Mouse (Mus musculus) embryonic facial prominence, embryonic 12.5 days (tissue): ENCODE data around the gene Erich2. TPM values are rescaled to one million over a fixed set of nuclear protein-coding genes. Genes with fewer than 3 reads are reported as not detected.
A peak's percentile ranks its signal among the peaks of the same experiment; 100 is the strongest.

Experiments used
- ATAC-seq: fragments of 200-750 bp; cut with Nextera tagmentation; 2 replicates; pipeline ENCODE4 v1.8.0; 2017; ENCODE audit not compliant: insufficient number of reproducible peaks, insufficient read depth, low FRiP score, low TSS enrichment
- H3K27ac ChIP-seq: fragments of 300-500 bp; sonication (generic); 2 replicates; pipeline ENCODE4 v1.5.1; 2016; ENCODE audit warnings: mild to moderate bottlenecking
- H3K27me3 ChIP-seq: fragments of 300-500 bp; sonication (generic); 2 replicates; pipeline ENCODE4 v1.6.1; 2016; ENCODE audit warnings: mild to moderate bottlenecking, moderate library complexity
- H3K36me3 ChIP-seq: fragments of 300-500 bp; sonication (generic); 2 replicates; pipeline ENCODE4 v1.6.1; 2016; ENCODE audit warnings: mild to moderate bottlenecking
- H3K4me1 ChIP-seq: fragments of 300-500 bp; sonication (generic); 2 replicates; pipeline ENCODE4 v1.6.1; 2016
- H3K4me2 ChIP-seq: fragments of 300-500 bp; sonication (generic); replicated peaks from 2 replicates; pipeline ENCODE4 v1.6.1; 2016; ENCODE audit warnings: mild to moderate bottlenecking, moderate library complexity
- H3K4me3 ChIP-seq: fragments of 300-500 bp; sonication (generic); 2 replicates; pipeline ENCODE4 v1.5.1; 2016; ENCODE audit warnings: mild to moderate bottlenecking
- H3K9ac ChIP-seq: fragments of 300-500 bp; sonication (generic); 2 replicates; pipeline ENCODE4 v1.6.1; 2016; ENCODE audit warnings: mild to moderate bottlenecking, moderate library complexity
- H3K9me3 ChIP-seq: fragments of 300-500 bp; sonication (generic); 2 replicates; pipeline ENCODE4 v1.6.1; 2016; ENCODE audit warnings: mild to moderate bottlenecking, moderate library complexity
- WGBS: fragments of 180-500 bp; shearing (Covaris S2); methylation state at CpG from one replicate; pipeline ENCODE4 v1.1.7; 2016; 5-methylcytosine and 5-hydroxymethylcytosine counted together
- polyA plus RNA-seq: library from polyadenylated mRNA; unstranded; fragments of >200 nt; fragmentation: Nextera tagmentation; extraction: Ambion mirVana; gene quantifications from 2 replicates; pipeline ENCODE4 v1.2.1, GENCODE M21; 2016

The Erich2 gene
- polyA plus RNA-seq, 1 experiment from 2014 or later: 2.4 TPM

DNA sequence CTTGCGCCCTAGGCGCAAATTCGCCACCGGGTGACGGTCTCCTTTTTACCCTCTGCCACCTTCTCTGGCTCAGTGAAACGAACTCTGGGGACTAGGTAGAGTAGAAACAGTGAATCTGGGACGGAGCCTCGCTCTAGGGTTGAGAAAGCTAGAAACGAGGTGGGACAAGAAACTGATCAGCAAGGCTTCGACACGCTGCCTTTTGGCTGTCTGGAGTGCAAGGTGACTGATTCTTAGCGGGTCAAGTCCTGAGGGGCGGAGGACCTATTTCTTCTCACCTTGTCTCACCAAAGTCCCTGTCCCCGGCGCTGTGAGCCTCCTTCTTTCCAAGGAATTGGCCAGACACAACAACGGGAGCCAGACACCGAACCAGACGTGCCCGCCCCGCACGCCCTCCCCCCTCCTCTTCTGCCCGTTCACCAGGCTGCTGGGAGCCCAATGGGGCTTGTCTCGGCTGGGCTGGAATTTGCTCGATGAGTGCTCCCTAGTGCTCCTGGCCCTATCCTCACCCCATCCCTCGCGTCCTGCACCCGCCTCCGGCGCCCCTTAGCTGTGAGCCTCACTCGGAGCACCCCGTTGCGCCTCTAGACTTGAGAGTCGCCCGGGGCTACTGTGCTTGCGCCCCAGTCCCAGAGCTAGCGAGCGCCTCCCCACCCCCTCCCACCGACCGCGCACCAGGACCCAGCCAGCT, 54.5 kb downstream of the Erich2 start:
- ATAC-seq: no peak
- 1% methylated on average over 40 of the region's 40 CpGs for WGBS
- Histone ChIP-seq H3K4me2 (peak overlapping the region; percentile 44), H3K4me3 (peak overlapping the region; percentile 28), H3K9me3 (no peaks in the 10 kb centered on the region), H3K27ac (no peak overlapping the region), H3K4me1 (peaks cover 51% of the 10 kb centered on the region), H3K27me3 (peaks cover 97% of the 10 kb centered on the region), H3K36me3 (no peaks in the 10 kb centered on the region), H3K9ac (no peak overlapping the region; the same call in none of the 2 replicates)

DNA sequence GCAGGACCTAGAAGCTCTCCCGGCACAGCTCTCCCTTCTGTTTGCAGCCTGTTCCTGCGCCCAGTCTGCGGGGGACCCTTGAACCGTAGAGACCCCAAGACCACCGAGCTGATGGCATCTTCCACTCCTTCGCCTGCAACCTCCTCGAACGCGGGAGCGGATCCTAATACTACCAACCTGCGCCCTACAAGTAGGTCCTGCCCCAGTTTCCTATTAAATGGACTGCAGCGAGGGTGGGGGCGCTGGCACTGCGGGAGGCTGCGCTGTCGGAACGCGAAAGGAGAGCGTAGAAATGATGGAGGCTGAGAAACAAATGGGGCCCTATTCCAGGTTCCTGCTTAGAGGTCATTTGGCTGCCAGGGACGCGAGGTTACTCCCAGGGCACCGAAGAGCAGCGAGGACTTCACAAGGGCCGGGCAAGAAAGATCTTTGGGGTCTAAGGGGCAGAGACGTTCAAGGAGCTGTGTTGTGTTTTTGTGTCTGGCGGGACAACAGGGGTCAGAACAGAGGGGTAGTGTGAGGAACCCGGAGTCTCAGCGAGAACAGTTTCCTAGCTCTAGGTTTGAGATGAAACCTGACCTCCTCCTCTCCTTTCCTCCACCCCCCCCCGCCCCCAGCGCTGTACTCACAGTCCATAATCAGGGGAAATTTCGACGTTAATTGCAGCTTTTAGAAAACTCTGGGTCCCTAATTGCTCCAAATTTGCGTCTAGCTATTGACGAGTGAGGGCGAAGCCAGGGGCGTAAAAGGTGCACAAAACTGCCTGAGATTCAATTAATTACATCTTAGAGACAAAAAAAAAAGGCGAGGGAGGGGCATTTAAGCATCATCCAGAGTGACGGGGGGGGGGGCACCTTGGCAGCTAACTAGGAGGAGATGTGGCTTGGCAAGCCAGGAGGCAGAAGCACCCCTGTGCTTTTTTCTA, 55.4 kb downstream of the Erich2 start:
- H3K4me2 ChIP-seq: peak overlapping the region; percentile 44
- peaks cover 58% of the 10 kb centered on the region for H3K4me1 ChIP-seq
- no peak overlapping the region; the same call in 1 of the 2 replicates for H3K9ac ChIP-seq
- no peak for ATAC-seq
- WGBS: 1% methylated on average over 38 of the region's 38 CpGs
- no peak overlapping the region for H3K27ac ChIP-seq
- H3K4me3 ChIP-seq: peak overlapping the region; percentile 28
- H3K36me3 ChIP-seq: no peaks in the 10 kb centered on the region
- no peaks in the 10 kb centered on the region for H3K9me3 ChIP-seq
- H3K27me3 ChIP-seq: peaks cover 98% of the 10 kb centered on the region

DNA sequence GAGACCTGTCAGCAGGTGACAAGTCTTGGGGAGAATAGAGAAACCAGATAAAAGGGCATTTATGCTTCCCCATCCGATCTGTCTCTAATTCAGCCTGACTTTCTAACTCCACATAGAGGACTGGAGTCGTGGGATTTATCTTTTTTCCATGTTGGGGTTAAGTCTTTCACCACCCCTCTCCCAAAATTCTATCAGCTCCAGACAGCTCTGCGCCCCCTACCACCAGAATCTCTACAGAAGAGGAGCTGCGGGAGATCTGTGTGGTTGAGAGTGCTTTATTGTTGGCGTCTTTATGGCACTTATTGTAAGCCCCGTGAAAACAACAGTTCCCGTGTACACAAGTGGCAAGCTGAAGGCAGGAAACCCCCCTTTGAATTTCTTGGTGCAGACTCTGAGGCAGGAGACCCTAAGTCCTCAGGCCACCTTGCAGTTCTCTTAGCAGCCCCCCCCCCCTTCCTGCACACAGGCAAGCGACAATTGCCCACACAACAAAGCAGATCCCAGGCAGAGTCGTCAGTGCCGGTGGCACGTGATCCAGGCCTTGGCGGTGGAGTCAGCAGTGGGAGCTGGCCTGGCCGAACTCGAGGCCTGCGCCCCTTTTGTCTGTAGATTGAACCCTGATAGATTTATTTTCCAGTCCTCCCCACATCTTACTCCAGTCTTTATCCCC, 56.2 kb downstream of the Erich2 start:
- Histone ChIP-seq H3K9ac (no peak overlapping the region), H3K27ac (no peak overlapping the region), H3K27me3 (peaks cover 98% of the 10 kb centered on the region), H3K4me3 (no peak overlapping the region), H3K9me3 (no peaks in the 10 kb centered on the region), H3K4me1 (peaks cover 58% of the 10 kb centered on the region), H3K36me3 (no peaks in the 10 kb centered on the region), H3K4me2 (peak overlapping the region; percentile 0; the same call in 1 of the 2 replicates)
- WGBS: 4% methylated on average over 15 of the region's 15 CpGs
- no peak for ATAC-seq

DNA sequence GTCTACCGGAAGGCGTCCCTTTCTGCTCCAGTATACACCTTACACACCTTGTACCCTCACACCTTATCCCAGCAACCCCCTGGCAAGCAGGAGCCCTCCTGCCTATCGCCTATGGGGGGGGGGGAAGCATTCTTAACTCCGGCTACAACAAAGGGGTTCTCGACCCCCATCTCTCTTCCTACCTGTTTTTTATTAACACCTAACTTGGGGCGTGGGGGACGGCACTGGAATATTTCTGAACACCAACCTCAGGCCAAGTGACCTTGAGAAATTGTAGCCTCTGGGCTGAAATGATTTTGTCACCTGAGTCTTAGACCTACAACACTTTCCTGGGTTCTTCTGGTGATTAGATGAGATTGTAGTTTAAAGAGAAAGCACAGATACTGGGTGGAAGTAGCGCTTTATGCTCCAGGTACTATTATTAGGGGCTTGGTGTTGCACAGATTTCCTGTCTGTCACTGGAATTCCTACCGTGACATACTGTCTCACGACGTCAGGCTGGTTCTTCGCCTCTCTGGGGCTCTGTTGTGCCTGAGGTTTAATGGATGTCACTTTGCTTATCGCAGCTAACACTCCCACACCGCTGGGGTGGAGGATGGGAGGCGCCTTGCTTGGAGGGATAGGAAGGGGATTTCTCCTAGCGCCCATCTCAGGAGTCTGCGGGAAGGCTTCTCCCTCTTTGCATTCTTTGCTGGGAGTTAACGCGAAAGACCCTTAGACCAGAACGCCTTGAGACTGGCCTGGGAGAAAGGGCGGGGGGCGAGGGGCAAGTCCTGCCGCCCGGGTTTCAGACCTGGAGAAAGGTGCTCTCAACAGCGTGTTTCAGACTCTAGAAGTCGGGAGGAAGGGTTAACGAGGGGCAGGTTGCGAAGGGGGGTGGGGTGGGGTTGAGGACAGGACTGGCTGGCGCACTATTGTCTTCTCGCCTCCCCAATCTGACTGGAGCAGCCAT, 57.3 kb downstream of the Erich2 start:
- Histone ChIP-seq H3K9me3 (no peaks in the 10 kb centered on the region), H3K36me3 (no peaks in the 10 kb centered on the region), H3K9ac (no peak overlapping the region), H3K27me3 (peaks cover 97% of the 10 kb centered on the region), H3K4me2 (peak overlapping the region; percentile 30), H3K4me1 (peaks cover 58% of the 10 kb centered on the region), H3K4me3 (0 out of 2 replicates have a peak overlapping the region, but pooled peaks have one; percentile 4), H3K27ac (no peak overlapping the region)
- ATAC-seq: no peak
- 2% methylated on average over 30 of the region's 30 CpGs for WGBS

DNA sequence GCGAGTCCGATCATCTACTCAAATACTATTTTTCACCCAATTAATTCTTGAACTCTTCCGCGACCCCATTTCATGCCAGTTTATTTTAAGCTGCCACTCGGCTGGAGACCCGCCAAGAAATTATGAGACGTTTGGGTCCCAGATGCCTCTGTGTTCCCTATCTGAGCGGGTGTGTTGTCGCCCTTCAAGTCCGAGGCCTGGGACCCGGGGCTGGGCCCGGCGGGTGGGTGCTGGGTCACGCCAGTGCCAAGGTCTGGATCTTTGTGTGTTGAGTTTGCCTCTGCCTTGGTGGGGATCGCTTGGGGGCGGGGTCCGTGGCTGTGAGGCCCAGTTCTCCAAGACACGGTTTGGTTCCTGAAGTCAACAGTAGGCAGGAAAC, 58.0 kb downstream of the Erich2 start:
- Histone ChIP-seq H3K36me3 (no peaks in the 10 kb centered on the region), H3K4me1 (peaks cover 53% of the 10 kb centered on the region), H3K4me2 (peak overlapping the region; percentile 30), H3K27ac (no peak overlapping the region), H3K27me3 (peaks cover 98% of the 10 kb centered on the region), H3K9ac (no peak overlapping the region), H3K9me3 (no peaks in the 10 kb centered on the region), H3K4me3 (0 out of 2 replicates have a peak overlapping the region, but pooled peaks have one; percentile 1)
- ATAC-seq: no peak
- WGBS: under 1% methylated on average over 18 of the region's 18 CpGs

DNA sequence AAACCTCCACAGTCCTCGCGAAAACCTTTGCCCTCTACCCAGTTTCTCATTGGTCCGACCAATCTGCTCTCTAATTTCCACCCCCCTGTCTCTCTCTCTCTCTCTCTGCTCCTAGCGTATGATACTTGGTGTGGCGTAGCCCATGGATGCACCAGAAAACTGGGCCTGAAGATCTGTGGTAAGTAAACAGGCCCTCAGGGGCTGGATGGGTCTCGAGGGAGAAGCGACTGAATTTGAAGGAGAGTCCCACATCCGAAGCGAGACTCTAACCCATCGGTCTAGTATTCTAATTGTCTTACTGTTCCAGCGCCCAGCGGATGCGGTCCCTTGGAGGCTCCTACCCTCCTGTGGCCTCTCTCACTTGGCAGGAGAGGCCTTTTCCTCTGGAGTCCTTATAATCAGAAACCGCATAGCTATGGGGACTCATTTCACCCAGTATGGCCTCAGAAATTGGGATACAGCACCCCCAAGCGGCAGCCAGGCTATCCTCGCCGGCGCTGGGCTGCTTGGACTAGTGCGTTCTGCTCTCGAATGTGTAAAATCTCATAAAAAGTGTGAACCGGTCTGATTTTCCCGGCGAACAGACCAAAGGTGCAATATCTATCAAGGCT, 58.6 kb downstream of the Erich2 start:
- Histone ChIP-seq H3K9ac (no peak overlapping the region), H3K27ac (no peak overlapping the region)
- no peak for ATAC-seq

DNA sequence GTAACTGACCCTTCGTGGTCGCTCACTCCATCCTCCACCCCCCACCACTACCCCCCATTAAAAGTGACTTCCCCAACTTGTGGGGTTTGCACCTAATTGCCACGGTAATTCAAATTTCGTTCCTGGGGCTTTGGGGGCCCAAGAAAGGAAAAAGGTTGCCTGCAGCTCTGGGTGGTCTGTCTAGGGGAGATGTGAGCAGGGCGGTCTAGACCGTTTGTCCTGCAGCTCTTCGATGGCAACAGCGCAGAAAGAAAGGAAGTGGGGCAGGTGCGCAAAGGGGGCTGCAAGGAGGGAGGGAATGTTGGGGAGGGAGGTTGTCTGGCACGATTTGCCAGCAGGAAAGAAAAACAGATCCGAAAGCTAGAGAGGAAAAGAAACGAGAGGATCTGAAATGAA, 59.1 kb downstream of the Erich2 start:
- Histone ChIP-seq H3K27ac (no peak overlapping the region), H3K4me2 (peak overlapping the region; percentile 49), H3K27me3 (peaks cover 99% of the 10 kb centered on the region), H3K9me3 (no peaks in the 10 kb centered on the region), H3K4me1 (peaks cover 45% of the 10 kb centered on the region), H3K36me3 (no peaks in the 10 kb centered on the region), H3K9ac (no peak overlapping the region), H3K4me3 (peak overlapping the region; percentile 23; the same call in 1 of the 2 replicates)
- under 1% methylated on average over 12 of the region's 12 CpGs for WGBS
- ATAC-seq: no peak

More for the DNA sequence above, 58.6 kb downstream of the Erich2 start:
- H3K27me3 ChIP-seq: peaks cover 99% of the 10 kb centered on the region
- 0 out of 2 replicates have a peak overlapping the region, but pooled peaks have one; percentile 23 for H3K4me3 ChIP-seq
- H3K36me3 ChIP-seq: no peaks in the 10 kb centered on the region
- WGBS: 3% methylated on average over 23 of the region's 23 CpGs
- H3K9me3 ChIP-seq: no peaks in the 10 kb centered on the region
- peak overlapping the region; percentile 30; the same call in 1 of the 2 replicates for H3K4me2 ChIP-seq
- peaks cover 49% of the 10 kb centered on the region for H3K4me1 ChIP-seq

DNA sequence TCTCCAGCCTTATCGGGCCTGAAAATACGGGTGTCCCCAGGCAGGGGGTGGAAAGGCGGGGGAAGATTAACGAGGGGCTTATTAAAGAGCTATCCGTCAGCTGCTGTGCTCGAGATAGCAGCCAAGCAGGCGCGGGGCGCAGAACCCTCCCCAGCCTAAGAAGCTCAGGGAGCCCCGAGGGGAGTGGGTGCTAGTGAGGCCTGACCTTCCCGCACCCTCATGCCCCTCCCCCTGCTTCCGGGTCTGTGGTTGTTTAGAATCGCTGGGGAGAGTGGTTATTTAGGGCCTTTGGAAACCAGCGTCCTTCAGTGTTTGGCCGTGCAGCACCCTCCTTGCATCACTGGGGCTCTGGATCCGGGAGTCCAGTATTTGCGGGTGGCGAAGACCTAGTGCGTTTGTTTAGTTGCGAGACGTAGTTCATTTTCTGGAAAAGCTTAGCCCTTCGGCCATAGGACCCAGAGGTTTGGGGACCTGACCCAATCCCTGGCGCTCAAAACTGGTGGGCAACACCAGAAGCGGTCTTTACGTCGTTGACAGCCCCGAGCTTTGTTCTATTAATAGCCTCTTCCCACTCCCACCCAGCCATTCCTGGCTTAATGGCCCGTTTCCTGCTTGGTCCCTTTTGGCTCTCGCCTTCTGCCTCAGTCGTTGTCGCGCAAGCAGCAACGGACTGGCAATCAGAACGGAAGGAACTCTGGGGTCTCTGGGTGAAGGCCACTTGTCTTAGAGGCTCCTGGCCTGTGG, 59.8 kb downstream of the Erich2 start:
- no peak overlapping the region for H3K27ac ChIP-seq
- peak overlapping the region; percentile 23 for H3K4me3 ChIP-seq
- H3K9me3 ChIP-seq: no peaks in the 10 kb centered on the region
- H3K4me1 ChIP-seq: peaks cover 38% of the 10 kb centered on the region
- WGBS: under 1% methylated on average over 34 of the region's 34 CpGs
- ATAC-seq: no peak
- 0 out of 2 replicates have a peak overlapping the region, but pooled peaks have one; percentile 20 for H3K9ac ChIP-seq
- peak overlapping the region; percentile 49 for H3K4me2 ChIP-seq
- no peaks in the 10 kb centered on the region for H3K36me3 ChIP-seq
- H3K27me3 ChIP-seq: peaks cover 97% of the 10 kb centered on the region

DNA sequence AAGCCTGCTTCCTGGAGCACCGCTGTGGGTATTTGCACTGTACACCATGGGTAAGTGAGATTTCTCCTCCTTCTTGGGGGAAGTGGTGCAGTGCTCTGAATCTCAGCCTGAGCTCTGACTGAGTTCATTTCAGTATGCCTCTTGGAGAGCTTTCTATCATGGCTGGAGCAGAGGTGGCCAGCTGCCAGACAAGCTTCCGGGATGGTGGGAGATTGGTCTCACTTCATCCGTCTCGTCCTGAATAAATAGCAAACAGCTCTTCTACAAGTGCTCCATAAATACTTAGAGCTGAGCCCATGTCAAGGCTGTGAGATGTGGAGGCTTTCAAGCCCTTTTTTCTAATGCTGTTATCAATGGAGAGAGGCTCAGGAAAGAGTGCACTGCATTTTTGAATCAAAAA, 63.1 kb downstream of the Erich2 start:
- Histone ChIP-seq H3K4me1 (peaks cover 24% of the 10 kb centered on the region), H3K4me3 (no peak overlapping the region), H3K9ac (no peak overlapping the region), H3K27me3 (peaks cover 67% of the 10 kb centered on the region), H3K4me2 (no peak overlapping the region), H3K9me3 (no peaks in the 10 kb centered on the region), H3K27ac (no peak overlapping the region), H3K36me3 (no peaks in the 10 kb centered on the region)
- no peak for ATAC-seq
- WGBS: 81% methylated on average over 4 of the region's 4 CpGs

DNA sequence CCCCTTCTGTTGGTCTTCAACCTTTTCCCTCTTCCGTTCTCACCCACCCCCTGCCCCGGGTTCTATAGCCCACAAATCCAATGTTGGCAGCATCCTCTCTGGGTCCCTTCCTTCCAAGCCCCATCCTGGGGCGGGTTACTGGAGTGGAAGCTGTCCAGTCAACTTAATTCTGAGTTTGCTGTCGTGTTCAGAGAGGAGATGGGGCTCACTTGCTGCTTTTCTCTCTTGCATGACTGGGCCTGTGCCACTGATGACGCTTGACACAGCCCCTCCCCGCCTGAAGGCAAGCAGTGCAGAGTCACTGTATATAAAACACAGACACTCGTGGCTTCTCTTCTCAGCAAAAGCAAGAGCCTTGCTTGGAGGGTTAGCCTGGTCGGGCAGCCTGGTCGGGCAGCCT, 63.6 kb downstream of the Erich2 start:
- peaks cover 61% of the 10 kb centered on the region for H3K27me3 ChIP-seq
- 44% methylated on average over 9 of the region's 9 CpGs for WGBS
- no peak for ATAC-seq

More for the DNA sequence above, 63.6 kb downstream of the Erich2 start:
- H3K36me3 ChIP-seq: no peaks in the 10 kb centered on the region
- H3K4me2 ChIP-seq: no peak overlapping the region
- H3K4me1 ChIP-seq: peaks cover 19% of the 10 kb centered on the region
- H3K27ac ChIP-seq: no peak overlapping the region
- H3K9ac ChIP-seq: no peak overlapping the region
- H3K9me3 ChIP-seq: no peaks in the 10 kb centered on the region
- H3K4me3 ChIP-seq: no peak overlapping the region
